Mouse (Mus musculus) cerebellum, adult 2 months (tissue): ENCODE results near the gene Pkn3. TPM values are rescaled to one million over a fixed set of nuclear protein-coding genes. Genes with fewer than 3 reads are reported as not detected.

Source experiments
- DNase-seq, 2 experiments: peaks; one replicate each; pipeline ENCODE4 v3.0.0; 2021
- H3K27ac ChIP-seq: fragments of 200-500 bp; 2 replicates; pipeline ENCODE4 v1.5.1; 2012; ENCODE audit warnings: low read length, control low read depth, inconsistent platforms; ENCODE audit not compliant: insufficient read depth
- H3K27me3 ChIP-seq: fragments of 200-500 bp; 2 replicates; pipeline ENCODE4 v1.6.1; 2012; ENCODE audit warnings: inconsistent platforms, mild to moderate bottlenecking, low read length, moderate library complexity; ENCODE audit not compliant: control insufficient read depth, insufficient read depth
- H3K4me1 ChIP-seq: fragments of 200-500 bp; 2 replicates; pipeline ENCODE4 v1.6.1; 2011; ENCODE audit warnings: low read length; ENCODE audit not compliant: control insufficient read depth, insufficient read depth
- H3K4me3 ChIP-seq: fragments of 200-500 bp; replicated peaks from 2 replicates; pipeline ENCODE3; 2011; ENCODE audit warnings: mild to moderate bottlenecking, low read depth, low read length, control low read depth; ENCODE audit not compliant: insufficient read depth
- CTCF ChIP-seq: fragments of 200-500 bp; IDR thresholded peaks from 2 replicates; pipeline ENCODE4 v1.5.1; 2011; ENCODE audit warnings: low read depth, mild to moderate bottlenecking, control low read depth, low read length, moderate library complexity, borderline replicate concordance; ENCODE audit not compliant: insufficient read depth
- POLR2A ChIP-seq: fragments of 200-500 bp; IDR thresholded peaks from 2 replicates; pipeline ENCODE4 v1.6.1; 2011; ENCODE audit warnings: low read length, control low read depth, borderline replicate concordance; ENCODE audit not compliant: insufficient read depth
- WGBS: fragments of 180-500 bp; shearing (Covaris S2); methylation state at CpG from one replicate; pipeline ENCODE4 v1.1.7; 2018; 5-methylcytosine and 5-hydroxymethylcytosine counted together
- polyA plus RNA-seq: library from polyadenylated mRNA; depleted of rRNA; stranded (reverse); fragments of >200 nt; gene quantifications from 2 replicates; pipeline ENCODE4 v1.2.3, GENCODE M21; 2012

Gene Pkn3
- polyA plus RNA-seq, 1 experiment, result 2.4 TPM

DNA sequence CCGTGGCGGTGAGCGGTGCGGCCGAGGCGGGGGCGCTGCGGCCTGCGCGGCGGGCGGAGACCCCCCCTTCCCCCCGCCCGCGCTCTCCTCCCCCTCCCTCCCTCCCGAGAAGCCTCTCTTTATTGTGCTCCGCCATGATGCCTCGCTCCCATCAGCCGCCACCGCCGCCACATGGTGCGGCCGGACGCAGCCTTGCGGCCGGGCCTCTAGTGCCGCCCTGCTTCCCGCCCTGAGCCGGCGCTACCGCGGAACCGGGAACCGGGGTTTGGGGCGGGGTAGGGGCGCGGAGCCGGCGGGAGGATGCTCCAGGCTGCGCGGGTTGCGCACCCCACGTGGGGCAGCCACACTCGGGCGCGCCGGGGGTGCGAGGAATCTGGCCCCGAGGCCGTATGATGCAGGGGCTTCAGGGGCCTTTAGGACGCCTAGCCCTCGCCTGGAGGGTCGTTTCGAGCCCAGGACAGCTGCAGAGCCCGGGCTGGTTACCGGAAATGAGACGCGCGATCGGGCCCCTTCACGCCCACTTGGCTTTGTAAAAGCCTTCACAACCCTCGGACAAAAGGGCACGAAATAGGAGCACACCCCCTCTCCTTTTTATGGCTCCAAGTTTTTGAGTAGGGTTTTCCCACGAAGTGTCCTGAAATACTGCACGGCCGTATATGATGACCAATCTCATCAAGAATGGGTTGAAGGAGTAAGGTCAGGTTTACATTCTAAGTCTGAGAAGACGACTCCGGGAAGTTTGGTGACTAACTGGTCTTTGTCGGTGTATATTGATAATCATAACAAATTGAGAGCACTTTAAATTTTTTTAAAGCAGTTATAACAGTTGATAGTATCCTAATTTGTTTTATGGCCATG is 10.2 kb upstream of the Pkn3 start:
- DNase-seq, result peak; percentile 54 to 66
- H3K27ac ChIP-seq, result no peak overlapping the region
- under 1% methylated on average over 56 of the region's 69 CpGs for WGBS
- H3K4me1 ChIP-seq, result no peaks in the 10 kb centered on the region
- peak overlapping the region; percentile 87 for H3K4me3 ChIP-seq
- no peaks in the 10 kb centered on the region for H3K27me3 ChIP-seq
- TF ChIP-seq POLR2A (no peak), CTCF (no peak)

DNA sequence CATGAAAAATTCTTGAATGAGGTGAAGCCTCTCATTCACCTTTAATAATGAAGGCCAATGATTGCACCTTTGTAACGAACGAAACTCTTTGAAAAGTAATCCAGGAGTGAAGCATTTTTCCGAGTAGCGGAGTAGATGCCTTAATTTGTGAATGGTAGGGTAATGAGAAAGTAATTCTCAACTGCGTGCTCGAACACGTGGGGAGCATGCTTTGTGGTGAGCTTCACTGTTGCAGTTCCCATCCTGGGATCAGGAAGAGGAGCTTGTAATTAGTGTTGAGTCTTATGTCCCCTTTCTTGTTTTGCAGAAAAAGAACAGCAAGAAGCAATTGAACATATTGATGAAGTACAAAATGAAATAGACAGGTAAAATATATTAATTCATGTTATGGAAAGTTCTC is 9.5 kb upstream of the Pkn3 start:
- no peaks in the 10 kb centered on the region for H3K4me1 ChIP-seq
- WGBS, result 13% methylated on average over 7 of the region's 7 CpGs
- no peak for TF ChIP-seq POLR2A
- no peak for TF ChIP-seq CTCF
- no peak overlapping the region for H3K27ac ChIP-seq
- H3K27me3 ChIP-seq, result no peaks in the 10 kb centered on the region
- DNase-seq, result no peak
- H3K4me3 ChIP-seq, result no peak overlapping the region

DNA sequence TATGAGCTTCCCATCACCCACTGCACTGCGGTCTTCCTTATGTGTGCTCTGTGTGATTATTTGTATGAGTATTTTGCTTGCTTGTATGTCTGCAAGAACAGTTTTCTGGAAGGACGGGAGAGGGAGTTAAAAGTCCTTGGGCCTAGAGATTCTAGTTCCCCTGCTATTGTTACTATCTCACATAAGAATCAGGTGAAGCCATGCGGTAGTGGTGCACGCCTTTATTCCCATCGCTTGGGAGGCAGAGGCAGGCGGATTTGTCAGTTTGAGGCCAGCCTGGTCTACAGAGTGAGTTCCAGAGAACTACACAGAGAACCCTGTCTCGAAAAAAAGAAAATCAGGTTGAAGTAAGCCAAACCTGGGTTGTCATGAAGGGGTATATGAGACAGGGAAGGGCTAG is 4.6 kb upstream of the Pkn3 start:
- no peak overlapping the region for H3K4me3 ChIP-seq
- H3K27me3 ChIP-seq, result no peaks in the 10 kb centered on the region
- H3K27ac ChIP-seq, result no peak overlapping the region
- H3K4me1 ChIP-seq, result peaks cover 3% of the 10 kb centered on the region; the same call in 1 of the 2 replicates
- DNase-seq, result no peak
- TF ChIP-seq CTCF (no peak), POLR2A (no peak)
- 74% methylated on average over 7 of the region's 7 CpGs for WGBS

DNA sequence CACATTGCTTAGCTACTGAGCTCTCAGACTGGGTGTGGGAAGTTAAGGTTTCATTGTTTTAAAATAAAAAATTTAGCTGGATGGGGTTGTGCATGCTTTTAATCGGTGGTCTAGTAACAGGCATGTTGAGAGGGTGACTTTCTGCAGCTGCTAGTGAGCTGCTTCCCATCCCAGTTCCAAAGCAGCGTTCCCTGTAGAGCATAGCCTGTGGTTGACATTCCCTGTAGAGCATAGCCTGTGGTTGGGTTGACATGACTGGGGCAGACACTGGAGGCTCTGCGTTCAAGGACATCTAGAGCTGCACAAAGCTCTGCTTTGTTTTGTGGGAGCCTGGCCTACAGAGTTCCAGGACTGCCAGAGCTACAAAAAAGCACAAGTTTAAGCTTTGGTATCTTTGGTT is 4.2 kb upstream of the Pkn3 start:
- Histone ChIP-seq H3K27ac (no peak overlapping the region), H3K4me3 (no peak overlapping the region), H3K27me3 (no peaks in the 10 kb centered on the region), H3K4me1 (peaks cover 3% of the 10 kb centered on the region; the same call in 1 of the 2 replicates)
- WGBS, result 66% methylated on average over 3 of the region's 3 CpGs
- TF ChIP-seq POLR2A, result no peak
- no peak for TF ChIP-seq CTCF
- no peak for DNase-seq

DNA sequence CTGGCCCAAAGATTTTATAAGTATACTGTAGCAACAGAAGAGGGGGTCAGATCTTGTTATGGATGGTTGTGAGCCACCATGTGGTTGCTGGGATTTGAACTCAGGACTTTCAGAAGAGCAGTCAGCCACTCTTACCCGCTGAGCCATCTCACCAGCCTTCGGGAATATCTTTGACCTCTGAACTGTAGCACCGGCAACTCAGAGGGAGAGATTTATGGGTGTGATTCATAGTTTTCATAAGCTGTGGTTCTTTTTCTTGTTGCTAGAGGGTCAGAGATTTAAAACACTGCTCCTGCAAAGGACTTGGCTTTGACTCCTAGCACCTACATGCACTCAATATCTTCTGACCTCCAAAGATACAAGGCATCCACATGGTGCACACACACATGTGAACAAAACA is 1.9 kb upstream of the Pkn3 start:
- Histone ChIP-seq H3K27ac (no peak overlapping the region), H3K27me3 (no peaks in the 10 kb centered on the region), H3K4me3 (no peak overlapping the region), H3K4me1 (peaks cover 3% of the 10 kb centered on the region; the same call in 1 of the 2 replicates)
- DNase-seq, result no peak
- WGBS, result 90% methylated on average over 3 of the region's 3 CpGs
- TF ChIP-seq CTCF, result no peak
- no peak for TF ChIP-seq POLR2A

DNA sequence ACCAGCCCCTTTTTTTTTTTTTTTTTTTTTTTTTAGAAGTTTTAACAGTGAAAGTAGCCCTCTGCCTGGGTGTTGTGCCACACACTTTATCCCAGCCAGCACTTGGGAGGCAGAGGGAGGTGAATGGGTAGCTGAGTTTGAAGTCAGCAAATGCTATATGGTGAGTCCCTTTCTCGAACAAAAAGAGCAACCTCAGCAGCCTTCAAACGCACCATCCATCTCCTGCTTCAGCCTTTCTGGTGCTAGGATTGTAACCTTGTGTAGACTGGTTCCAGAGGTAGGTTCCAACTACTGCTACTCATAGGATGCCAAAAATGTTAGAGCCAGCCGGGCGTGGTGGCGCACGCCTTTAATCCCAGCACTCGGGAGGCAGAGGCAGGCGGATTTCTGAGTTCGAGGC is 1.0 kb upstream of the Pkn3 start:
- Histone ChIP-seq H3K27ac (no peak overlapping the region), H3K4me1 (peaks cover 3% of the 10 kb centered on the region; the same call in 1 of the 2 replicates), H3K4me3 (no peak overlapping the region), H3K27me3 (no peaks in the 10 kb centered on the region)
- 88% methylated on average over 9 of the region's 9 CpGs for WGBS
- no peak for DNase-seq
- TF ChIP-seq CTCF (no peak), POLR2A (no peak)

DNA sequence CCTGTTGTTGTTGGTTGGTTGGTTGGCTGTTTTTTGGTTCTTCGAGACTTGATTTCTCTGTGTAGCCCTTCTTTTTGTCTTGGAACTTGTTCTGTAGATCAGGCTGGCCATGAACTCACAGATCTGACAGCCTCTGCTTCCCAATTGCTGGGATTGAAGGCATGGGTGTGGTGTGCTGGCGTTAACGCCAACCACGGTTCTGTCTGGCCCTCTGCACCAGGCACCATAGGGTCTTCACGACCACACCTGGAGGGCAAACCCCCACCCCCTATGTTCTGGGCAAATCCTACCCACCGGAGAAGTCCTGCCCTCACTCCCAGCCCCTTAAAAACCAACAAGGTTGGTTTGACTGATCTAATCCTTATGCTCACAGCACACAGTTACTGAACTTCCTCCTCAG is 525 bp upstream of the Pkn3 start:
- DNase-seq, result no peak
- H3K27me3 ChIP-seq, result no peaks in the 10 kb centered on the region
- 69% methylated on average over 6 of the region's 6 CpGs for WGBS
- no peak overlapping the region for H3K27ac ChIP-seq
- H3K4me3 ChIP-seq, result no peak overlapping the region
- H3K4me1 ChIP-seq, result peaks cover 3% of the 10 kb centered on the region; the same call in 1 of the 2 replicates
- no peak for TF ChIP-seq CTCF
- no peak for TF ChIP-seq POLR2A

DNA sequence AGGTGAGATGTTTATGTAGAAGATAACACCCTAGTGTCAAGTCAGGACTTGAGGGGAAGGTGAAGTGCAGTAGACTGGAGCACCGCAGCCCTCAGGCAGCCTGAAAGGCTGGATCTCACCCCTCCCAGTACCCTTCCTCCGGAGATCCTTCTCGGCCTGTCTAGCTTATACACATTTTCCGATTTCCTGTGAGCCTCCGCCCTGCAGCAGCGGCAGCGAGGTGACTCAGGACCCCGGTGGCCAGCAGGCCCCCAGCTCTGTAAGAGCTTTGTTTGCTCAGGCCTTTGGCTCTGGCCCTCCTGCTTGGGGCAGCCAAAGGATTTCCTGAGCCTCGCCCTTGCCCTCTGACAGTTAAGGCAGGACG is 847 bp downstream of the Pkn3 start:
- WGBS, result 55% methylated on average over 10 of the region's 10 CpGs

More for the DNA sequence above, 847 bp downstream of the Pkn3 start:
- no peak overlapping the region for H3K4me3 ChIP-seq
- H3K4me1 ChIP-seq, result peaks cover 10% of the 10 kb centered on the region
- DNase-seq, result no peak
- no peak overlapping the region for H3K27ac ChIP-seq
- no peaks in the 10 kb centered on the region for H3K27me3 ChIP-seq
- TF ChIP-seq POLR2A, result no peak
- no peak for TF ChIP-seq CTCF
